Mouse (Mus musculus): ENCODE measurements around the gene Fam13c. TPM values are rescaled to one million over a fixed set of nuclear protein-coding genes. Genes with fewer than 3 reads are reported as not detected.

The Fam13c gene
- polyA plus RNA-seq, 1 experiment from 2014 or later: 3.2 TPM

DNA sequence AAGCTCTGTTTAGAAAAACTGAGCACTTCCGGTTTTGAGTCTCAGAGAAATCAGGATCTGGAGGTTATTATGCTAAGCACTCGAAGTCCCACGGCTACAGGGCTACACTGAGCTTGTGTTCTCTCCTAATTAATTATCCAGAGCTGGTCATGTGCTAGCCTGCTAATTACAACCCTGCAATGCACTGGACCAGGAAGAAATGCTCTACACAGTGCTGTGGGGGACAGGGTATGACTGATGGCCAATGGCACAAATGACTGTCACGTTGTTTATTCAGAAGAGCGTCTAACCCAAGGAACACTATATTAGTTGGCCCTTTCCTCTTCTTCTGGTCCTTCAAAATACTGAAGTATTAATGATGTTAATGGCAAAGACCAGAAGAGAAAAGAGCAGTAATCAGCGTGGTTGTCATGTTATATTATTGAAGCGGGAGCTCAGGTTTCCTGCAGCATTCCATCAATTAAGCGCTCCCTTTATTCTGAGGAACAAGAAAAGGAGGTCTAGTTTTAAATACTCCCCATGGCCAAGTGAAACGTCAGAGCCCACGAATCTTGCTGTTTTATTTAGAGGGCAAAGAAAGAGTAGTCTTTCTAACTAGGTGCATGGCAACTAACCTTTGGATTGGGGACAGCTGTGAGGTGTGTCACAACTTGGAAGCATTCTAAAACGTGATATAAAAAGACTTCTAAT, 18.4 kb downstream of the Fam13c start:
- DNase-seq (ENCODE audit: low spot score): no peak

DNA sequence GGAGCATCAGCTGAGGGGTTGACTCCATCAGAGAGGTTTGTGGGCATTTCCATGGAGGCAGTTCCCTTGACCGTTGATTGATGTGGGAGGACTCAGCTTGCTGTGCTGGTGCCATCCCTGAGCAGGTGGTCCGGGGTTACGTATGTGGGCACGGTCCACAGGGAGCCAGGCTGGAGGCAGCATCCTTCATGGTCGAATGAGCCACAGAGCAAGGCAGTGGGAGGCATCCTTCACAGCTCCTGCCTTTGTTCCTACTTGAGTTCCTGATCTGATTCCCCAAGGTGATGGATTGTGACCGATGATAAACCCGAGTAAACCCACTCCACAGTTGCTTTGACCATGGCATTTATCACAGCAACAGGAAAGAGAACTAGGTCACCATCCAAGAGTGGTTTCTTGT, 25.4 kb downstream of the Fam13c start:
- no peak for DNase-seq (ENCODE audit: low spot score)

DNA sequence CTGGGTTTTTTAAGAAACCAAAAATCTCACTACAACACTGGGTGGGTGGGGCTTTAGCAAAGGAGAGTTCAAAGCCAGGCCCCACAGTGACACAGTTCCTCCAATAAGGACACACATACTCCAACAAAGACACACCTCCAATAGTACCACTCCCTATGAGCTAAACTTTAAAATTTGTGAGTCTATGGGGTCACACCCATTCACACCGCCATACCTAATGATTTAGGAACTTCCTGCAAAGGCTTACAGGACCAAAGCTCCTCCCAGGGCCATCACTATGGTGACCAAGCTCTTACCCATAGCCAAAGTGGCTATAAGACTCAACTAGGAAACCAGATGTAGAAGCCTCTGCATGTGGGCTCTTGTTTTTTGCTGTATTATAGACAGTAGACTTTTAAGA, 30.6 kb downstream of the Fam13c start:
- DNase-seq (ENCODE audit: low spot score): no peak

DNA sequence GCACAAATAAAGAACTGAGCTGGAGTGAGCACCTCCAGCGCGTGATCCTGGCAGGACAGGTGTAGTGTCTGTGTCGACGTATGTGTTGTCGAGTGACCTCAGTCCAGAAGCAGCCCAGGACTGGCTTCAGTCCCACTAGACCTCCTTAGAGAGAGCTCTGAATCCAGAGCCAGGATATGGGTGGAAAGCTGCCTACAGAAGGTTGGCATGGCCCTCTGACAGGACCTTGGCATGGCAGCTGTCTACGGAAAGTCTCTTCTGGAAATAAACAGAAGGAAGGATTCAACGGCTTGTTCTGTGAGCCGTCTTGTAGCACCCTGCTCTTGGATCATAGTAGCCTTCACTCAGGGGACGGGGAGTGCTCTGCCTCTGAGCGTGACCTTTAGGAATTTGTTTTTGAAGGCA, 37.5 kb downstream of the Fam13c start:
- no peak for DNase-seq (ENCODE audit: low spot score)

DNA sequence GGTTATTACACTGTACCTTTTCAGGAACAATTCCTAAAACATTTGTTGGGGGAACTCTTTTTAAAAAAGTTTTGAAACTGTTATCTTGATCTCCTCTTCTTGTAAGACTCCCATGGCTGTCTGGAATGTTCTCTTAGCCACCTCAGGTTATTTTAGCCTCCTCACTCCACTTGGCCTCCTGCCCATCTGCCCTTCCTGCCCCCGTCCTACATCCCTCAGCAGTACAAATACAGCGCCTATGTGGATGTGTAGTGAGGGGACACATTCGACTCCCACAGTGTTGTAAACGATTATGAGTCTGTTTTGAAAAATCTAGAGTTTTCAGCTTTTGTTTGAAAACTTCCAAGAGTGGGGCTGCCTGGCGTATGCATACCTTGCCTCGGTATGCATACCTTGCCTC, 43.5 kb downstream of the Fam13c start:
- no peak for DNase-seq (ENCODE audit: low spot score)

DNA sequence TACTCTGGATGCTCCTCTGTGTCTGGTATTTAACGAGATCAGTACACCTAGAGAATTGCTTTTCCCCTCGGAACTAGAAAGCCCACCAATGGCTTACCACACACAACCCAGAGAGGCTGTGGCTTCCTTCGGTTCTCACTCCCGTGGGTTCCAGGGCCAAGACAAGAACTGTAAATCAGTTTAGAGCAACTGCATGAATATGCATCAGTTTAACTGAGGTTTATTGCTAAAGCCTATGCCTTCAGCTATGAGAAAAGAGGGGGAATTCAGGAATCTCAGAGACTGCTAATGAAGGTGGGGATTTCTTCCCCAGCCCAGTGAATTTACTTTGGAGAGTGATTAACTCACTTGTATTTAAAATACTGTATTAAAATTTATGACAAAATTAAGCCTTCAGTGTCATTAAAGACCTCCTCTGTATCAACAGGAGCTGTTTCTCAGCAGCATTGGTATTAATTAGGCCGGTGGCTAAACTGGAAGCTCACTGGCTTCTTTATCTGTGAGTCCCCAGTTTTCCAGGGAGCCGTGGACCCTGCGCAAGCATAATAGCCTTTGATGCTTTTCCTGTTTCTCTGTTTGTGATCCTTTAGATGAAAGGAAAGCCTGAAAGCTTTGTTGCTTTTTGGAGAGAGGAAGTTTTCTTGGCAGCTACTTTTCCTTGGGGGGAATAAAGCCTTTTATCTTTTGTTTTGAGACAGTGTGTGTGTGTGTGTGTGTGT, 44.4 kb downstream of the Fam13c start:
- DNase-seq (ENCODE audit: low spot score): no peak

DNA sequence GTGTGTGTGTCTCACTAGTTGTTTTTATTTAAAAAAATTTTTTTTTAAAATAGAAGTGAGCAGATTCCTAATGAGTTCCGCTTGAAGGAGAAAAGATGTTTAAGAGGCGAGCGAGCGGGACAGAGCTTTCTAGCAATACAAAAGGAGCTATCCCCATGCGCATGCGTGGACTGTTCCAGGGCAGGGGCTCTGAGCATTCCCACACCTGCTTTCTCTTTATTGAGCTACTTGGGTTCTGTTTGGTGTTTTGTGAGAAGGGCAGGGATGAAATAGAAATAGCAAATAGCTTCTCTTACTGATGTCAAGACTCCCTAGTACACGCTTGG, 45.0 kb downstream of the Fam13c start:
- no peak for DNase-seq (ENCODE audit: low spot score)

DNA sequence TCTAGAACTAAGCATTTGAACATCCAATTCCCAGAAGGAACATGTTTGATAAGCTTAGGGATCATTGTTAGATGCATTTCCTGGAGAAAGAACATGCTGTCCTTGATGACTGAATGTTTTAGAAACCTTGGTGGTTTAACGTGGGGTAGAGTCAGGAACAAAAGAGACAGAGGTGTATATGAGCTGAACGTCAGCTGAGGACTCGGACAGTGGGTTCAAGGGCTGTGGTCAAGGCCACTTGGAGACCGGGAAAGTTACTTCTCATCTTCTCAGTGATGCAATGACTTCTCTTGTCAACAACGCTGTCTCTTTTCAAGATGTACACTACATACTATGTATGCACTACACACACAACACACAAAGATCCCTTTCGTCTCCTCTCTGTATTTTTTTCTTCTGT, 46.4 kb downstream of the Fam13c start:
- no peak for DNase-seq (ENCODE audit: low spot score)

DNA sequence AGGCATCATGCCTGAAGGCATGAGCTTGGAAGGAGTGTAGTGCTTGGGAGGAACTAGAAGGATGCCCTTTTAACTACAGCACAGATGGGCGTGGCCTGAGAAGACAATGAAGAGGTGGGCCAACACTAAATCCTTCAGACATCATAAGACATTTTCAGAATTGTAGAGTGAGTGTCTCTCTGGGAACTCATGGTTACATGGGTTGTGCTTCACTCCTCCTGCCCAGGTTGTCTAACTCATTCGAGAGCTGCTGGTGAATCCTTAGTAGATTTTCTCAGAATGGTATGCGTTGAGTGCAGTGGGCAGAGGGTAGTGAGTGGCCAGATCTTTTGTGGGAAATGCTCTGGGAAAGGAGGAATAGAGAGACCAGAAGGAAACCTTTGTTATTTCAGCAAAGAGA, 53.6 kb downstream of the Fam13c start:
- no peak for DNase-seq (ENCODE audit: low spot score)

DNA sequence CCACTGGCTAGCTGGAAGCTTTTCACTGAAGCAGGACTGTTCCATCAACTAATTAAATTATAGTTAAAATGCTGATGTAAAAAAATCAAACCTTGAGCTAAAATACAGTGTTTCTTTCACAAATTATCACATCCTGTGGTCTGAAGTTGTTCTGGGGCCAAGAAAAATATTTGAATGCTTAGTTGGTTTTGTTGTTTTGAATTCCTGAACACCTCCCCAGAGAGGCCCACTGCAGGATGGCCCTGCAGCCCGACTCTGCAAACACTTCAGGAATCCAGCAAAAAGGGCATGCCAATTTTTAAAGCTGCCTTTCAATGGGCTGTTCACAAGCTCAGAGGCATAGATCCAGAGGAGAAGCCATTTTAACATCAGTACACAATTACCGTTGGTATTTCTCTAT, 54.2 kb downstream of the Fam13c start:
- DNase-seq (ENCODE audit: low spot score): no peak

DNA sequence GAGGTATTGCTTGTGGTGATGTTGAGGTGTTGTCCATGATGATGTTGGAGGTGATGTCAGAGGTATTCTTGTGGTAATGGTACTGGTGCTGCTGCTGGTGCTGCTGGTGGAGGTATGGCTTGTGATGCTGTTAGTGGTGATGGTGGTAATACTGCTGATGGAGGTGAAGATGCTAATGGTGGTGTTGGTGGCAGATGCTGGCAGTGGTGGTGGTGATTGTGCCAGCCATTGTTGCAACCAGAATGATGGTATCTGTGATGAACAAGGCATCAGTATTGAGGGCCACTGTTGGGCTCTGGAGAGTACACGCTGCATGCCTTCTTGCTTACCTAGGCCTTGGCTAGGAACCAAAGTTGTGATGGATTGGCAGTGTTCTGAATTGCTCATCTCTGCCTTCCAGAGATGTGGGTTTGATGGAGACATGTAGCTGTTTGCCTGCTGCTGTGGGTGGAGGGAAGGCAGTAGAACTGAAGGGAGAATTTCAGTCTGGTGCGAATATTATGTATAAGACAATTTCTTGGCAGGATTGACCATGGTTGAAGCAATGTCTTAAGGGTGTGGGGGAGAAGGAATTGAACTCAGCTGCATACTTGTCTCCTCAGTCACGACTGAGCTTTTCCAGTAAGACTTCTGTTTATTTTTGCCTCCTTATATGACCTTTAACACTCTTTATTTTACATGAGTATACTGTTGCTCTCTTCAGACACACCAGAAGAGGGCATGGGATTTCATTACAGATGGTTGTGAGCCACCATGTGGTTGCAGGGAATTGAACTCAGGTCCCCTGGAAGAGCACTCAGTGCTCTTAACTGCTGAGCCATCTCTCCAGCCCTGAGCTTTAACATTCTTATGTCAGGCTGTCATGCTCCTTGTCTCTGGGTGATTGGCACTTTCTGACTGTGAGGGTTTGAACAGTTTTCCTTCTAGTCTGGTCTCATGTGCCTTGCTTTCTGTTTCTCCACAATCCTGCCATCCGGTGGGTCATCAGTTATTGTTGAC, 55.1 kb downstream of the Fam13c start:
- no peak for DNase-seq (ENCODE audit: low spot score)

DNA sequence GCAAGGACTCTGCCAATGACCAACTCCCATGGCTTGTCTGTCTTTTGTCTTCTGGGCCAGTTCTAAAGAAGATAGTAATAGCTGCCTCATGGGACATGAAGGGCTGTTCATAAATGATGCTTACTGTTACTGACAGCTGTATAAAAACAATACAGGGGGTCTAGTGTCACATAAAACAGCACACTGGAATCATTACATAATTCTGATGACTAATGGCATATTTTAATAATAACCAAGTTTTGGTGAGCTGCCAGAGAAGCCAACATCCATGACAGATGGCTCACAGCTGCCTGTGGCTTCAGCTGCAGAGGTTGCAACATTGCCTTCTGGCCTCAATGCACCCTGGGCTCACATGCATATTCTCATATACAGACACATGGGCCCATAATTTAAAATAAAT, 56.7 kb downstream of the Fam13c start:
- DNase-seq (ENCODE audit: low spot score): no peak

DNA sequence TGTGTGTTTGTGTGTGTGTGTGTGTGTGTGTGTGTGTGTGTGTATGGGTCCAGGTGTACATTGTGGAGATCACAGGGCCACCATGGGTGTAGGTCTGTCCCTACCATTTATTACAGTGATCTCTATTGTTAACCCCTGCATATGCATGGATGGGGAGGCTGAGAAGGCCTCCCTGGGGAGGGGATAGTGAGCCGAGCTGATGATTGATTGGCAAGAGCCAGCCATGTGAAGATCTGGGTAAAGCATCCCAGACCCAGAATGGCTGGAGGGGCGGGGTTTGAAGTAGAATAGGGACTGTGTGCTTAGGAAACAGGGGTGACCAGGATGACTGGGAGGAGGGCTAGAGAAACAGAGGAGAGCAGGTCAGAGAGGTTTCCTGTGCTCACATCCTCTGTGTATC, 58.0 kb downstream of the Fam13c start:
- DNase-seq (ENCODE audit: low spot score): no peak

DNA sequence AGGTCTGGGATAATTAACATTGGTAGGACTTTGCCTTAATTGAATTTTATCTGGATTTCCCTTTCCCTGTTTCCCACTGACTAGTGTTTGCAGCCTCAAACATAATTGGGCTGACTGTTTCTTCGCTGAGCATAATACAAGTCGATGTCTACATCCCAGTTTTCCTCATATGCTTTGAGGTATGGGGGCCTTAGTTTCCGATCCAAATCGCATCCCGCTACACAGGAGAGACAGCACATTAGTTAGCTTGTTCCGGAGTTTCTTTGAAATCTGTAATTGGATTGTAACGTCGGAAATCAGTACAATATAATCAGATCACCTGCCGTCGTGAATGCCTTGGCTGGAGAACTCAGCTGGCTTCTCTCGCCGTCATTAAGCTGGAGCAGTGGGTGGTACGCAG, 59.0 kb downstream of the Fam13c start:
- no peak for DNase-seq (ENCODE audit: low spot score)

DNA sequence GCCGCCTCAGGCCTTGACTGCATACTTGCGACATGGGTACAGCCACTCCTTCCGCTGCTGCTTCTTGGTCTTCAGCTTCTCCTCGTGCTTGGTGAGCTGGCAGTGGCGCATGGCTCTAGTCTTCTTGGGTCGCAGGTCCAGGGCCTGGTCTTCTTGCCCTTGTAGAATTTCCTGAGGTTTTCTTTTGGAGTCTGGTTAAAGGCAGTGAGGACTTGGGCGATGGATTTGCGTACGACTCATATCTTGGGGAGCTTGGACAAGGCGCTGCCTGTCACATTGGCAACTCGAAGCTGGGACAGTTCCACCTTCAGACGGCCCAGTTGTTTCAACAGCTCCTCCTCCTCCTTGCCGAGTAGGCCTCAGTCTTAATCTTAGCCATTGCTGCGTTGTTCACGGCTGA, 64.6 kb downstream of the Fam13c start:
- DNase-seq (ENCODE audit: low spot score): no peak

DNA sequence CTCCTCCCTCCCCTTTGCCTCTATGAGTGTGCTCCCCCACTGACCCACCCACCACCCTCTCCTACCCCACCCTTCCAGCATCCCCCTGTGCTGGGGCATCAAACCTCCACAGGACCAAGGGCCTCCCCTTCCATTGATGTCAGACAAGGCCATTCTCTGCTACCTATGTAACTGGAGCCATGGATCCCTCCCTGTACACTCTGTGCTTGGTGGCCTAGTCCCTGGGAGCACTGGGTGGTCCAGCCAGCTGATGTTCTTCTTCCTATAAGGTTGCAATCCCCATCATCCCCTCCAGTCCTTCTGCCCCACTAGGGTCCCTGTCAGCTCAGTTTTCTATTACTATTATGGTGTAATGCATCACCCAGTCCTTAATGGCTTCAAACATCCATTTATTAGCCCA, 65.1 kb downstream of the Fam13c start:
- DNase-seq (ENCODE audit: low spot score): no peak

DNA sequence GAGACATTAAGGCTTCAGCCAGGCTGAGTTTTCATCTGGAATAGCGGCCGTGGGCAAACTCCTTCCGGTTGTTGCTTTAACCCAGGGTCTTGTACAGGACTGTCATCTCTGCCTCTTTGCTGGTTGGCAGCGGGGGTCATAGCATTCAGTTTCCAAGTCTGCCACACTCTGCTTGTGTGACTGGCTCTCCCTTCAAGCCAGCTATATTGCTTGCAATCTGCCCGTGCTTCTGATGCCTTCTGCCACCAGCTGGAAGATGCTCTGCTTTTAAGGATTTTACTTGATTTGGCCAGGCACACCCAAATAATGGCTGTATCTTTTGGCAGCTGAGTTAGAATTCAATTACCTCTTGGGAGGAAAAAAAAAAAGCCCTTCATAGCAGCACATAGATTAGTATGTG, 65.6 kb downstream of the Fam13c start:
- DNase-seq (ENCODE audit: low spot score): no peak

DNA sequence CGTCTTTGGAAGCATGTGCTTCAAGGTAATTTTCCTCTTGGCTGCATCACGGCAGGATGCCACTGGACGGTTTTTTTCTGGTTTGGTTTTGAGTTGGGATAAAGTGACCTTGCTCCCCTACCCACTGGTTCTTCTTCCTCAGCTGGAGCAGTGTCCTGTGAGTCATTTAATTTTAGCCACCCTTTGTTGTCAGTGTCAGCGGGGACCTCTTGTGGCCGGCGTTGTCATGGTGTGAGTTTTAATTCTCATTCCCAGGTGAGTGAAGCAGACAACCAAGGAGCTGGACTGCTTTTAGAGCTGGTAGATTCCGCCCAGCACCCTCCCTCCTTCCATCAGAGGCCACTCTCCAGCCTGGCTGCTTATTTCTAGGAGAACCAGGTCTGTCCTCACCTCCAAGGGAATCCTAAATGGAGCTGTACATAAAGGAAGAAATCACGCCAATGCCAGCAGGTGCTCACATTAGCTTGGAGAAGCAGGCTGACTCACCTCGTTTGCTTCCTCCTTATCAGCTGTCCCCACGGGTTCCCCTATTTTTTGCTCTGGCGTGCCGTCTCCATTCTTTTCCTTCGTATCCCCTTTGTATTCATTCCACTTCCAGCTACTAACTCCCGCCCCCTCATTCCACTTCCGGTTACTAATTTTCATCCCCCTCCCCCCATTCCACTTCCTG, 66.4 kb downstream of the Fam13c start:
- no peak for DNase-seq (ENCODE audit: low spot score)

DNA sequence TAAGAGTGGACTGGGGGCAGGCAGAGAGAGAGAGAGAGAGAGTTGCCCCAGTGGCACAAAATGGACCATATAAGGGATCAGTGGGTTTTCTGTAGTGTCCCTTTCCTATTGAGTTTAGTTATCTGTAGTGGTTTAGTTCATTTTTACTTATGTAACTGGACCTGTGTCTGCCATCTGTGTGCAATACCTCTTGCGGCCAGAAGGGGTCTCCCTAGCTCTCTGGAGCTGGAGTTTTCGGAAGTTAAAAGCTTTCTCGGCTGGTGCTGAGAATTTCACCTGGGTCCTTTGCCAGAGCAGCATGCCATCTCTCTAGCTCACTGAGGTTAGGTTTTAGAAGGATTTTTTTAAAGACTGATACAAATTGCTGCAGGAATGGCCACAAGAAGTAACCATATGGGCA, 67.6 kb downstream of the Fam13c start:
- no peak for DNase-seq (ENCODE audit: low spot score)

DNA sequence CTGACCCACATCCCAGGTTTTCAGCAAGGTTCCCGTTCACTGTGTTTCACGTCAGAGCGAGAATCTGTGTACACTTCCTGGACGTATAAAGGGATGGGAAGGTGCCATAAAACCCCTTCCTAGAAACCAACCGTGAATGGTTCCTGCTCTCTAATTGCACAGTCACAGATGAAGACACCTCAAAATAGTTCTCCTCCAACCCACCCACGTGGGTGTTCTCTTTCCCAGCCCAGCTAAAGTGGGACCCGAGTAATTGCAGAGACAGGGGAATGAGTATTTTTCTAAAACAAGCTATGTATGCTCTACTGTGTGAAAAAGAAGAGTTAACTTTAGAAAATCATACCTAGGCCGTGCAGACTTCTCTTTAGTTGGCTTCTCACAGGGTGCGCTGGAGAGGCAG, 74.6 kb downstream of the Fam13c start:
- no peak for DNase-seq (ENCODE audit: low spot score)

DNA sequence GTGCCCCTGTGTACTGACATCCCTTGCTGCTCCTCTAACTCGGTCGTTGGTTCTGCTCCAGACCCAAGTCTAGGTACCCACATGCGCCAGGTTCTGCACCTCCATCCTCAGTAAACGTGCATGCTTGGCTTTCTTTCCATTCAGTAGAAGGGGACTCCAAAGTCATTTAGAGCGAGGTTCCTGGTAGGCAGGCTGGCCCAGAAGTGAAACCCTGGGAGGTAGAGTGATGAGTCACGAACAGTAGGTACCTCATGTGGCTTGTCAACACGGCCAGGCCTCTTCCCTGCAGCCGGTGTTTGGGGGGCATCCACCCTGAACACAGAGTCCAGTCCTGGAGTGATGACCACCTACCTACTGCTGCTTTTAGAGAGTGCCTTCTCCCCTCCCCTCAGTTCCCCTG, 76.4 kb downstream of the Fam13c start:
- DNase-seq (ENCODE audit: low spot score): no peak

DNA sequence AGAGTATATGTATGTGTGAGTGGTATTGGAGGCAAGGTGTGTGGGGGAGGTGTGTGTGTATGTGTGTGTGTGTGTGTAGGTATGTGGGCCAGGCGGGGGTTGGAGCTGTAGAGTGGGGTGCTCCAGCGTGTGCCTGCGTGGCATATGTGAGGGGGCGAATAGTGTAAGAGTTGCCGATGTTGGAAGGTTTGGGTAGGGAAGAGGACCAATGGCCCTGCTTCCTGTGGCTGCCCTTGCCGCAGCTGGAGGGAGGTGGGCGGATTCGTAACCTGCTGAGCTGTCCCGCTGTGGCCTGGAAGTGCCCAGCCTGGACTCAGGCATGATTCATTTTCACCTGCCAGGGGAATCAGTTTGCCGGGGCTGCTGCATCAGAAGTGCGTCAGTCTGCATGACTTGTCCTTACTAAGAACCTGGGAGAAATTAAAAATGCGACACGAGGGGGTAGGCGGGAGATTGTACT, 79.4 kb downstream of the Fam13c start:
- no peak for DNase-seq (ENCODE audit: low spot score)
